In the genomic region with DNA sequence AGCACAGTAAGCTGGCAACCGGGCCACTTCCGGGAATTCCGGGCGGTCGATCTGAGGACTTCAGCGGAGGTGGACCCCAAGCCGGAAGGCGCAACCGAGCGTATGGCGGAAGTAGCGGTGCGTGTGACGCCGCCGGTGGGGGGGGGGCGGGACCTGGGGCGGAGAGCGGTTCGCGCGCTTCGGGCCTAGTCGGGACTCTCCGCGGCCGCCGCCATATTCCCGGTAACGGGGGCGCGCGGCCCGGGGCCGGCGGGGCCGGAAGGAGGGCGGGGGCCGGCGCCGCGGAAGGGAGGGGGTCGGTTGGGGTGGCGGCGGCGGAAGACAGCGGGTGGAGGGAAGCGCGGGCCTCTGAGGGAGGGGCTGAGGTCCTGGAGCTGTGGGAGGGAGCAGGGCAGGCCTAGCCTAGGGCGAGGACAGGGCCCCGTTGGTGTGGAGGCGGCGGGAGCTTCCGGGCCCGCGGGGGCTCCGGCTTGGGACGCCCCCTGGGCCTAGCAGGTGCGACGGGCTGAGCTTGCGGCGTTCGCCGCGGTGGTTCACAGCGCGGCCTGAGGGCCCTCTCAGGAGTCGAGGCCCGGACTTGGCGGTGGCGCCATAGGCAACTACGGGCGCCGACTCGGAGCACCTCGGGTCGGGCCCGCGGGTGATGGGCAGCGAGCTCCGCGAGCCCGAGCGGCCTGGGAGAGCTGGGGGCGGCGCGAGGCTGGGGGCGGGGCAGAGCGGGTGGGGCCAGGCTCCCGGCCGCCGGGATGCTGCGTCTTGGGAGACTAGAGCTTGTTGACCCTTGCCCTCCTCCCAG, we compare ENCODE assay signal across 1 mouse cellular context.
TF ChIP-seq lines count a peak whose summit lies in the region.

Cpsf7 (plus strand) TSS at position 161 of the 796 bp plus-strand sequence.

TF ChIP-seq in CH12.LX, 34 proteins besides CTCF, POLR2A, EP300 and RAD21 (continued from another document):
- TF ChIP-seq UBTF (IDR thresholded peaks at IDR 0.05; ENCODE audit: low read depth, low read length) = peak; percentile 46; the same call in 1 of the 2 replicates
TF ChIP-seq in CH12.LX: peak in this region for 8.
